Mouse (Mus musculus): ENCODE data around the gene Wdr31. TPM values are rescaled to one million over a fixed set of nuclear protein-coding genes. Genes with fewer than 3 reads are reported as not detected.

The Wdr31 gene
- polyA plus RNA-seq, 1 experiment from 2014 or later = 11.8 TPM

GRCm38 (mm10) chr4:62515490-62515889 is 44.8 kb upstream of the Wdr31 start:
- ATAC-seq (ENCODE audit: low read depth) = no peak
- H3K4me2 ChIP-seq (ENCODE audit: low read depth, low read length) = no peak overlapping the region
- no peak overlapping the region for H3K27ac ChIP-seq (ENCODE audit: low read depth, low read length)
- no peaks in the 10 kb centered on the region for H3K9me3 ChIP-seq (ENCODE audit: control insufficient read depth, low read length)
- peaks cover 3% of the 10 kb centered on the region; the same call in 1 of the 2 replicates for H3K27me3 ChIP-seq (ENCODE audit: control insufficient read depth, insufficient read depth, low read length)
- H3K9ac ChIP-seq (replicated peaks; ENCODE audit: low read depth, low read length) = no peak overlapping the region
- H3K36me3 ChIP-seq (ENCODE audit: control insufficient read depth, insufficient read depth, low read length) = peaks cover 12% of the 10 kb centered on the region
- 84% methylated on average over 3 of the region's 3 CpGs for WGBS
- no peak overlapping the region for H3K4me3 ChIP-seq (ENCODE audit: low read depth, low read length)
- H3K4me1 ChIP-seq (ENCODE audit: control insufficient read depth, insufficient read depth, low read length) = peaks cover 9% of the 10 kb centered on the region

- peaks cover 9% of the 10 kb centered on the region for H3K4me1 ChIP-seq (ENCODE audit: control insufficient read depth, insufficient read depth, low read length)
- peaks cover 16% of the 10 kb centered on the region for H3K36me3 ChIP-seq (ENCODE audit: control insufficient read depth, insufficient read depth, low read length)
- no peak overlapping the region for H3K4me3 ChIP-seq (ENCODE audit: low read depth, low read length)
- no peak overlapping the region for H3K4me2 ChIP-seq (ENCODE audit: low read depth, low read length)
- peaks cover 3% of the 10 kb centered on the region; the same call in 1 of the 2 replicates for H3K27me3 ChIP-seq (ENCODE audit: control insufficient read depth, insufficient read depth, low read length)
- no peaks in the 10 kb centered on the region for H3K9me3 ChIP-seq (ENCODE audit: control insufficient read depth, low read length)
- no peak overlapping the region for H3K27ac ChIP-seq (ENCODE audit: low read depth, low read length)
- WGBS = 90% methylated on average over 7 of the region's 7 CpGs
- no peak overlapping the region for H3K9ac ChIP-seq (replicated peaks; ENCODE audit: low read depth, low read length)
- ATAC-seq (ENCODE audit: low read depth) = no peak
These were observed 44.3 kb upstream of the Wdr31 start for GRCm38 (mm10) chr4:62514995-62515394.

GRCm38 (mm10) chr4:62513998-62514506 is 43.4 kb upstream of the Wdr31 start:
- H3K4me1 ChIP-seq (ENCODE audit: control insufficient read depth, insufficient read depth, low read length) = peaks cover 8% of the 10 kb centered on the region
- no peak overlapping the region for H3K9ac ChIP-seq (replicated peaks; ENCODE audit: low read depth, low read length)
- 59% methylated on average over 11 of the region's 11 CpGs for WGBS
- H3K4me3 ChIP-seq (ENCODE audit: low read depth, low read length) = no peak overlapping the region
- no peak overlapping the region for H3K4me2 ChIP-seq (ENCODE audit: low read depth, low read length)
- H3K27me3 ChIP-seq (ENCODE audit: control insufficient read depth, insufficient read depth, low read length) = no peaks in the 10 kb centered on the region
- peaks cover 24% of the 10 kb centered on the region for H3K36me3 ChIP-seq (ENCODE audit: control insufficient read depth, insufficient read depth, low read length)
- H3K27ac ChIP-seq (ENCODE audit: low read depth, low read length) = no peak overlapping the region
- ATAC-seq (ENCODE audit: low read depth) = no peak; the same call in 1 of the 2 replicates
- no peaks in the 10 kb centered on the region for H3K9me3 ChIP-seq (ENCODE audit: control insufficient read depth, low read length)

GRCm38 (mm10) chr4:62509946-62510345 is 39.2 kb upstream of the Wdr31 start:
- WGBS = 95% methylated on average over 11 of the region's 11 CpGs
- Histone ChIP-seq H3K4me1 (ENCODE audit: control insufficient read depth, insufficient read depth, low read length) (no peaks in the 10 kb centered on the region), H3K9me3 (ENCODE audit: control insufficient read depth, low read length) (no peaks in the 10 kb centered on the region), H3K27ac (ENCODE audit: low read depth, low read length) (no peak overlapping the region), H3K4me2 (ENCODE audit: low read depth, low read length) (no peak overlapping the region), H3K4me3 (ENCODE audit: low read depth, low read length) (no peak overlapping the region), H3K27me3 (ENCODE audit: control insufficient read depth, insufficient read depth, low read length) (no peaks in the 10 kb centered on the region), H3K36me3 (ENCODE audit: control insufficient read depth, insufficient read depth, low read length) (peaks cover 27% of the 10 kb centered on the region), H3K9ac (replicated peaks; ENCODE audit: low read depth, low read length) (no peak overlapping the region)
- no peak for ATAC-seq (ENCODE audit: low read depth)

GRCm38 (mm10) chr4:62508839-62509238 is 38.1 kb upstream of the Wdr31 start:
- no peak overlapping the region for H3K9ac ChIP-seq (replicated peaks; ENCODE audit: low read depth, low read length)
- H3K4me2 ChIP-seq (ENCODE audit: low read depth, low read length) = no peak overlapping the region
- WGBS = 94% methylated on average over 5 of the region's 5 CpGs
- ATAC-seq (ENCODE audit: low read depth) = no peak
- no peaks in the 10 kb centered on the region for H3K4me1 ChIP-seq (ENCODE audit: control insufficient read depth, insufficient read depth, low read length)
- no peak overlapping the region for H3K27ac ChIP-seq (ENCODE audit: low read depth, low read length)
- no peaks in the 10 kb centered on the region for H3K9me3 ChIP-seq (ENCODE audit: control insufficient read depth, low read length)
- no peaks in the 10 kb centered on the region for H3K27me3 ChIP-seq (ENCODE audit: control insufficient read depth, insufficient read depth, low read length)
- peaks cover 25% of the 10 kb centered on the region for H3K36me3 ChIP-seq (ENCODE audit: control insufficient read depth, insufficient read depth, low read length)
- H3K4me3 ChIP-seq (ENCODE audit: low read depth, low read length) = no peak overlapping the region

GRCm38 (mm10) chr4:62506798-62507197 is 36.1 kb upstream of the Wdr31 start:
- Histone ChIP-seq H3K27ac (ENCODE audit: low read depth, low read length) (no peak overlapping the region), H3K4me1 (ENCODE audit: control insufficient read depth, insufficient read depth, low read length) (no peaks in the 10 kb centered on the region), H3K4me3 (ENCODE audit: low read depth, low read length) (no peak overlapping the region), H3K9me3 (ENCODE audit: control insufficient read depth, low read length) (no peaks in the 10 kb centered on the region), H3K36me3 (ENCODE audit: control insufficient read depth, insufficient read depth, low read length) (peaks cover 16% of the 10 kb centered on the region), H3K27me3 (ENCODE audit: control insufficient read depth, insufficient read depth, low read length) (no peaks in the 10 kb centered on the region), H3K4me2 (ENCODE audit: low read depth, low read length) (no peak overlapping the region), H3K9ac (replicated peaks; ENCODE audit: low read depth, low read length) (no peak overlapping the region)
- ATAC-seq (ENCODE audit: low read depth) = no peak
- WGBS = 78% methylated on average over 2 of the region's 2 CpGs

GRCm38 (mm10) chr4:62505991-62506390 is 35.3 kb upstream of the Wdr31 start:
- Histone ChIP-seq H3K4me3 (ENCODE audit: low read depth, low read length) (no peak overlapping the region), H3K27ac (ENCODE audit: low read depth, low read length) (no peak overlapping the region), H3K9me3 (ENCODE audit: control insufficient read depth, low read length) (no peaks in the 10 kb centered on the region), H3K27me3 (ENCODE audit: control insufficient read depth, insufficient read depth, low read length) (no peaks in the 10 kb centered on the region), H3K9ac (replicated peaks; ENCODE audit: low read depth, low read length) (no peak overlapping the region), H3K4me2 (ENCODE audit: low read depth, low read length) (no peak overlapping the region), H3K36me3 (ENCODE audit: control insufficient read depth, insufficient read depth, low read length) (peaks cover 16% of the 10 kb centered on the region; the same call in 1 of the 2 replicates), H3K4me1 (ENCODE audit: control insufficient read depth, insufficient read depth, low read length) (0 out of 2 replicates have a peak, but pooled peaks cover 1% of the 10 kb centered on the region)
- ATAC-seq (ENCODE audit: low read depth) = no peak
- 90% methylated on average over 3 of the region's 3 CpGs for WGBS

GRCm38 (mm10) chr4:62503374-62503970 is 32.8 kb upstream of the Wdr31 start, which contains the start of gene Hdhd3:
Gene Hdhd3 (minus strand): TSS chr4:62503467.
- H3K9ac ChIP-seq (replicated peaks; ENCODE audit: low read depth, low read length) = peak within 1 kb of the TSS; percentile 72
- H3K36me3 ChIP-seq (ENCODE audit: control insufficient read depth, insufficient read depth, low read length) = 0 out of 2 replicates have a peak, but pooled peaks cover 8% of the 10 kb centered on the region
- H3K4me3 ChIP-seq (ENCODE audit: low read depth, low read length) = peak within 1 kb of the TSS; percentile 64
- no peaks in the 10 kb centered on the region for H3K9me3 ChIP-seq (ENCODE audit: control insufficient read depth, low read length)
- 83% methylated on average over 3 of the region's 3 CpGs for WGBS
- H3K4me2 ChIP-seq (ENCODE audit: low read depth, low read length) = peak within 1 kb of the TSS; percentile 68
- no peak for ATAC-seq (ENCODE audit: low read depth)
- H3K27me3 ChIP-seq (ENCODE audit: control insufficient read depth, insufficient read depth, low read length) = no peaks in the 10 kb centered on the region
- H3K27ac ChIP-seq (ENCODE audit: low read depth, low read length) = peak within 1 kb of the TSS; percentile 16
- H3K4me1 ChIP-seq (ENCODE audit: control insufficient read depth, insufficient read depth, low read length) = 0 out of 2 replicates have a peak, but pooled peaks cover 3% of the 10 kb centered on the region

- Histone ChIP-seq H3K4me2 (ENCODE audit: low read depth, low read length) (no peak overlapping the region), H3K36me3 (ENCODE audit: control insufficient read depth, insufficient read depth, low read length) (0 out of 2 replicates have a peak, but pooled peaks cover 8% of the 10 kb centered on the region)
- 87% methylated on average over 7 of the region's 7 CpGs for WGBS
These were observed 32.3 kb upstream of the Wdr31 start for GRCm38 (mm10) chr4:62502969-62503368.

More at GRCm38 (mm10) chr4:62502969-62503368, 32.3 kb upstream of the Wdr31 start:
- Histone ChIP-seq H3K9me3 (ENCODE audit: control insufficient read depth, low read length) (no peaks in the 10 kb centered on the region), H3K9ac (replicated peaks; ENCODE audit: low read depth, low read length) (no peak overlapping the region), H3K27me3 (ENCODE audit: control insufficient read depth, insufficient read depth, low read length) (no peaks in the 10 kb centered on the region), H3K4me1 (ENCODE audit: control insufficient read depth, insufficient read depth, low read length) (0 out of 2 replicates have a peak, but pooled peaks cover 3% of the 10 kb centered on the region), H3K27ac (ENCODE audit: low read depth, low read length) (no peak overlapping the region), H3K4me3 (ENCODE audit: low read depth, low read length) (no peak overlapping the region)
- ATAC-seq (ENCODE audit: low read depth) = no peak
